Mouse (Mus musculus): Measurements from ENCODE around the gene Aldh1a7.
"Not testable (repeated sequence)": the region's sequence is repeated elsewhere in the genome, so short reads cannot be mapped to it uniquely, and the experiment has no call there.

Aldh1a7 gene

GRCm38 (mm10) chr19:20727381-20727780 is at the start of gene Aldh1a7:
Gene Aldh1a7 (minus strand): TSS chr19:20727562.
- in situ Hi-C loops (cut with MboI): no loop called here

- in situ Hi-C loops (cut with MboI): no loop called here
Measured at GRCm38 (mm10) chr19:20775681-20776080, 48.3 kb upstream of the Aldh1a7 start.

GRCm38 (mm10) chr19:20773941-20774340 is 46.6 kb upstream of the Aldh1a7 start:
- in situ Hi-C loops (cut with MboI): no loop called here

DNA sequence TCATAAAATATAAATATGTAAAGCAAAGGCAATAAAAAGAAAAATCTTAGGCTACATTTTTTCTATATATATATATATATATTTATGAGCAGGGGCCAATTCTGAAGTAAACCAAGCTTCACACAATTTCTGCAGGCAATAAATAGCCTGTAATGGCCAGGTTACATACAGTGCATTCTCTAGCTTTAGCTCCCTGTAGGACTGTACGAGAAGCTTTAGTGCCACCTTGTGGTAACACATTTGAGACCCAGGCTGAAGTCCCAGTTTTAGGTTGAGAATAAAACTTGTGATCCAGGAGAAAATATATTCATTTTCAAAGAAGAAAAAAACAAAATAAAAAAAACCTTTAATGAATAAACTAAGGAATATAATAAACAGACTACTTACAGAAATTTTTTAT is 36.9 kb upstream of the Aldh1a7 start:
- in situ Hi-C loops (cut with MboI): no loop called here

- in situ Hi-C loops (cut with MboI): no loop called here
Measured at GRCm38 (mm10) chr19:20761675-20762426, 34.5 kb upstream of the Aldh1a7 start.

- in situ Hi-C loops (cut with MboI): no loop called here
Measured at GRCm38 (mm10) chr19:20761119-20761518, 33.8 kb upstream of the Aldh1a7 start.

DNA sequence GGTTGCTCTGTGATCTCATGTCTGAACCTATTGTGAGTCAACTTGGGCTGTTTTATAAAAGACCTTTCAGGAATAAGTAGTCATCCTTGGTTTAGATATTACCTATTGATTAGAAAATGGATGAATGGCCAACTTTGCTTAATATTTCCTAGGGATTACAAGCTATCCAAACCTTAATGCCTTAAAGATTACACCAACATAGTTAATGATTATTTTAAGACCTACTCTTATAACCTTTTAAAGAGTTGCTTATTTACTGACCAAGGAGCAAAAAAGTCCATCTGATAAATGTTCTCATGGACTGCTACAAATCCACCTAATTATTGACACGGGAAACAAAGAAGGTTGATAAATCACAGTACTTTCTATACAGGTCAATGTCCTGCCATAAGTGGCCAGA is 17.3 kb upstream of the Aldh1a7 start:
- in situ Hi-C loops (cut with MboI): no loop called here

- in situ Hi-C loops (cut with MboI): no loop called here
Measured at GRCm38 (mm10) chr19:20728278-20728677, 916 bp upstream of the Aldh1a7 start.

- in situ Hi-C loops (cut with MboI): no loop called here
Measured at GRCm38 (mm10) chr19:20722913-20723312, 4.4 kb downstream of the Aldh1a7 start.

- in situ Hi-C loops (cut with MboI): no loop called here
Measured at GRCm38 (mm10) chr19:20720298-20720697, 7.1 kb downstream of the Aldh1a7 start.

GRCm38 (mm10) chr19:20715617-20716016 is 11.7 kb downstream of the Aldh1a7 start:
- in situ Hi-C loops (cut with MboI): no loop called here

DNA sequence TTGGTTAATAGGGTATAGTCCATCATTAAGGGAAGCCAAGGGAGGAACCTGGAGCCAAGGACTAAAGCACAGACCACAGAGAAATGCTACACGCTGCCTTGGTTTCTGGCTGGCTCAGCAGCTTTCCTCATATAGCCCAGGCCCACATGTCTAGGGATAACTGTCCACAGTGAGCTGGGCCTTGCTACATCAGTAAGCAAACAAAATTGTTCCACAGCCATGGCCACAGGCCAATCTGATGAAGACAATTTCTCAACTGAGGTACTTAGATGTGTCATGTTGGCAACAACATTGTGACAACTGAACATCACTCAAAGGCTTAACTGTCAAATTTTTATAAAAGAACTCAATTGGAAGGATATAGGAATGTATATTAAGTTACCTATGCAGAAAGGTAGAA is 12.3 kb downstream of the Aldh1a7 start:
- in situ Hi-C loops (cut with MboI): no loop called here

- in situ Hi-C loops (cut with MboI): no loop called here
Measured at GRCm38 (mm10) chr19:20714543-20714942, 12.8 kb downstream of the Aldh1a7 start.

GRCm38 (mm10) chr19:20707159-20707558 is 20.2 kb downstream of the Aldh1a7 start:
- in situ Hi-C loops (cut with MboI): no loop called here

DNA sequence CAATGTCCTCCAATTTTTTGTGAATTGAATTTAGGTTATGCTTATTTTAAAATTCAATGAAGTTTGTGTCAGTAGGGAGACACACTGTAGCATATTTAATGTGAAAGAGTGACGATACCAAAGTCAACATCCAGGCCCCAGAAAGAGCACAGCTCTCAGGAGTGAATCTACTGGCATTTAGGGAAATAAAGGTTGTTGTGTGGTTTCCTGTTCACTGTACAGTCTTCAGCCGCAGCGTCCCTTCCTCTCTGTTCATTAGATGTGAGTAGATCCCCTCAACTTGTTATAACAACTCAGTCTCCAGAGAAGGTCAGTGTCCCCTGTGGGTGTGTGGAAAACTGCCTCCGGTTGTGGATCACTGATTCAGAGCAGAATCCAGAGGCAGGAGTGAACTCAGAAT is 20.6 kb downstream of the Aldh1a7 start:
- in situ Hi-C loops (cut with MboI): no loop called here

- in situ Hi-C loops (cut with MboI): no loop called here
Measured at GRCm38 (mm10) chr19:20702074-20702473, 25.3 kb downstream of the Aldh1a7 start.

DNA sequence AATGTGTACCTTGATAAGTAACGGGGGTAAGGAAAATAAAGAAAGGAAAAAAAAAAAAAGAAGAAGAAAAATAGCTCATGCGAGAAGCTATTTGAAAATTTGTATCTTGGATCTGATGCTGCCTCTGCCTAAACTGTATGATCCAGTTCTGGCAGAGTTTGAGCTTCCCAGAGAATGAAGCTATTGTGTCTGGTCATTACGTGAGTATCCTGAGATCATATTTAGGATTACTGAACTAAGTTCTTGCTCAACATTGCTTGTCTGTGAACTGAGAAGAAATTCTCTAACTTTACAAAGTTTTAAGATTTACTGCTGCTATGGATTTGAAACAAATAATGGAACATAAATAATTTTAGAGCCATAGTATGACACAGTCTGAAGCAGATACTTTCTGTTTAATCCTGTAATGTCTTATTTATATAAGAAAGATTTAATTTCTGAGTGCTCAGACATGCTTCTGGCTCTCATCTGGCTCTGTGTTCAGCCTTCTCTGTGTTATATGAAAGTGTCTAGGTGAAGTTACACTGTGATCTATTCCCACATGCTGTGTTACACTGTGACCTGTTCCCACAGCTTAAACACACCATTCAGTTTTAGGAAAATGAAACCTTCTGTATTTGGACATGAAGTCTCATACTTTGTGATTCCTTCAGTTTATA is 49.5 kb downstream of the Aldh1a7 start:
- in situ Hi-C loops (cut with MboI): no loop called here

DNA sequence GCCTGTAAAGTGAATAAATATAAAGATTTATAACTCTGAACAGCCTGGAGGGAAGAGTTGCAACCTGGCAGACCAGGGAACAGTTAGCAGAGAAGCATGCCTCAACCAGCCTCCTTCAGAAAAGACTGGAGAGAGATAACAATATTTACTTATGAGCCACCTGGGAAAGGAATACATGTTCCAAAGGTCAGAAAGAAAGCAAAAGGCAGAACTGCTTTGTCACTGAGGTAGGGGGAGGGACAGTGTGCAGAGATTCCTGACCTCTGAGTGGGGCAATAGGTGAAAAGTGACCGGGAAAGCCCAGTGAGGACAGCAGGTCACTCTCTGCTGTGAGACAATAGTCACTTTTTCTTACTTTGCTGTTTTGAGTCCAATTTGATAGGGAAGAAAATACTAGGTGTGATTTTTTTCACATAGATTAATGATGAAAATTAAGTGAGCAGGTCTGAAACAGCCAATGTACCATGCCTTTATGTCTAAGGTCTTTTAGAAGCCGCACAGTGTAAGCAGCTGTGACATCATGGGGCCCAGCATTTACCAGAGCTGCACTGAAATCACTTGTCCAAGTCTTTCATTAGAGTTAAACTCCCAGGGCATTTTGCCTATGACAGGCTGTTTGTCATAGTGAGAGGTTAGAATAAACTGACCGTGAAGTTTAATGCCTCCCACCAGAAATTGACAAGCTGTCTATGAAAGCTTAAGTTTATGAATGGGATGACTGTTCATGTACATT is 73.1 kb downstream of the Aldh1a7 start:
- in situ Hi-C loops (cut with MboI): no loop called here

GRCm38 (mm10) chr19:20653082-20653676 is 74.2 kb downstream of the Aldh1a7 start:
- in situ Hi-C loops (cut with MboI): no loop called here

DNA sequence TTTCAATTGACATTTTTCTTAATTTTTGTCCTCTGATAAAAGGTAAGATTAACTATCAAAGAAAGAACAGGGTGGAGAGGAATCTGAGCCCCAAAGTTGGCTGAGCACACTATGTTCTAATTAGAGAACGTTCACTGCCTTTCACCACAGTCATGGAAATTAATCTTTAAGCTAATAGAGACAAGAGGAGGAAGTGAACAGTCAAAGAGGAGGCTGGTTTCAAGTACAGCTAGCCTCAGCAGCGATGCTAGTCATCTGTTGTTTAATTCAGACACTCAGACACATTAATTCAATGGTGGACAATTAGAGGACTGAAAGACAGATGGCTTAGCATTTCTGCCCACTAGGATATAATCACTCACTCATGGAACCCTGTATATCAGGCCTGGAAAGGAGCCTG is 77.4 kb downstream of the Aldh1a7 start:
- in situ Hi-C loops (cut with MboI): no loop called here

DNA sequence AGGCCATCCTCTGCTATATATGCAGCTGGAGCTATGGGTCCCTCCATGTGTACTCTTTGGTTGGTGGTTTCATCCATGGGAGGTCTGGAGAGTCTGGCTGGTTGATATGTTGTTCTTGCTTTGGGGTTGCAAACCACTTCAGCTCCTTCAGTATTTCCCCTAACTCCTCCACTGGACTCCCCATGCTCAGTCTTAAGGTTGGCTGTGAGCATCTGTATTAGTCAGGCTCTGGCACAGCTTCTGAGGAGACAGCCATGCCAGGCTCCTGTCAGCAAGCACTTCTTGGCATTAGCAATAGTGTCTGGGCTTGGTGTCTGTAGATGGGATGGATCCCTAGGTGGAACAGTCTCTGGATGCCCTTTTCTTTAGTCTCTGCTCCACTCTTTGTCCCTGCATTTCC is 79.9 kb downstream of the Aldh1a7 start:
- in situ Hi-C loops (cut with MboI): not testable (repeated sequence)

DNA sequence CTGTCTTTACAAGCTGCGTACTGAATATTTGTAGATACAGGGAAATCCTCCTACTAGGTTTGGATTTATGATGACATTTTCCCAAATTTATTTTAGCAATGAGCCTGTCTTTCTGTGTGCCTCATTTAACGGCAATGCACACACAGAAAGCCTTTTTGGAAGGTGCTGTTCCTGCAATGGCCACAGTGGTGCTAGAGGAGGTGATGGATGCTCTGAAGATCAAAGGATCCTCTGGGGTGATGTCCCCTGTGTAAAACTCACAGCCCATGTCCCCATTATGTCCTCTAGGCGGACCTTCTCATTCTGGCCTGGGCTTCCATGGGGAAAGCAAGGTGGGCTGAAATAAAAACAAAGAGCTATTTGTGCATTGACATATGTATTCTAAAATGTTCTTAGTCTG is 83.0 kb downstream of the Aldh1a7 start:
- in situ Hi-C loops (cut with MboI): no loop called here
